Mouse (Mus musculus) limb, embryonic 14.5 days (tissue): ENCODE results near the gene Tmem185b. TPM values are rescaled to one million over a fixed set of nuclear protein-coding genes. Genes with fewer than 3 reads are reported as not detected.

Experiments used
- ATAC-seq: fragments of 200-750 bp; cut with Nextera tagmentation; 2 replicates; pipeline ENCODE4 v1.8.0; 2017; ENCODE audit warnings: low read depth, moderate number of reproducible peaks, moderate TSS enrichment; ENCODE audit not compliant: low FRiP score
- DNase-seq: peaks from one replicate; pipeline ENCODE4 v3.0.0-alpha.2; 2015; ENCODE audit warnings: low spot score
- H3K27ac ChIP-seq: fragments of 300-500 bp; sonication (generic); replicated peaks from 2 replicates; pipeline ENCODE4 v1.5.1; 2014; ENCODE audit warnings: low read depth, mild to moderate bottlenecking, low read length, moderate library complexity, mixed read lengths
- H3K27me3 ChIP-seq: fragments of 300-500 bp; sonication (generic); 2 replicates; pipeline ENCODE4 v1.6.1; 2014; ENCODE audit warnings: low read length, mixed read lengths; ENCODE audit not compliant: control insufficient read depth, insufficient read depth
- H3K36me3 ChIP-seq: fragments of 300-500 bp; sonication (generic); 2 replicates; pipeline ENCODE4 v1.6.1; 2014; ENCODE audit warnings: mild to moderate bottlenecking, low read length, moderate library complexity, mixed read lengths; ENCODE audit not compliant: control insufficient read depth, insufficient read depth
- H3K4me1 ChIP-seq: fragments of 300-500 bp; sonication (generic); 2 replicates; pipeline ENCODE4 v1.6.1; 2014; ENCODE audit warnings: antibody characterized with exemption, low read length, mixed read lengths; ENCODE audit not compliant: control insufficient read depth, insufficient read depth
- H3K4me2 ChIP-seq: fragments of 300-500 bp; sonication (generic); replicated peaks from 2 replicates; pipeline ENCODE4 v1.6.1; 2014; ENCODE audit warnings: low read depth, mild to moderate bottlenecking, low read length, moderate library complexity; ENCODE audit not compliant: severe bottlenecking
- H3K4me3 ChIP-seq: fragments of 300-500 bp; sonication (generic); replicated peaks from 2 replicates; pipeline ENCODE4 v1.5.1; 2014; ENCODE audit warnings: low read length
- H3K9ac ChIP-seq: fragments of 300-500 bp; sonication (generic); 2 replicates; pipeline ENCODE4 v1.6.1; 2014; ENCODE audit warnings: mild to moderate bottlenecking, low read depth, low read length, moderate library complexity; ENCODE audit not compliant: severe bottlenecking
- H3K9me3 ChIP-seq: fragments of 300-500 bp; sonication (generic); 2 replicates; pipeline ENCODE4 v1.6.1; 2016; ENCODE audit warnings: low read length; ENCODE audit not compliant: control insufficient read depth
- POLR2A ChIP-seq: fragments of 200-500 bp; IDR thresholded peaks from 2 replicates; pipeline ENCODE4 v1.8.0; 2012; ENCODE audit warnings: inconsistent platforms, mild to moderate bottlenecking, moderate library complexity, borderline replicate concordance; ENCODE audit not compliant: insufficient read depth, insufficient read length; ENCODE audit errors: extremely low read depth
- WGBS: fragments of 180-500 bp; shearing (Covaris S2); extraction: QIAGEN DNeasy Blood & Tissue Kit; methylation state at CpG from one replicate; pipeline ENCODE4 v1.1.7; 2014; 5-methylcytosine and 5-hydroxymethylcytosine counted together
- polyA plus RNA-seq, 2 experiments: library from polyadenylated mRNA; depleted of rRNA in 1 of 2; stranded (reverse) in 1 of 2; unstranded in 1 of 2; fragments of >200 nt; fragmentation: Nextera tagmentation in 1 of 2; extraction: Ambion mirVana in 1 of 2; gene quantifications; 2 replicates each; pipeline versions ENCODE4 v1.2.1 to v1.2.3; 2012 to 2014

Gene Tmem185b
- polyA plus RNA-seq, 2 experiments: 23.0 to 24.3 TPM

GRCm38 (mm10) chr1:119521029-119521428 is 4.9 kb upstream of the Tmem185b start:
- no peaks in the 10 kb centered on the region for H3K27me3 ChIP-seq
- 33% methylated on average over 2 of the region's 2 CpGs for WGBS
- ATAC-seq: no peak
- no peak for DNase-seq
- H3K27ac ChIP-seq: no peak overlapping the region; the same call in 1 of the 2 replicates
- no peak overlapping the region for H3K4me2 ChIP-seq
- no peak overlapping the region for H3K9ac ChIP-seq
- H3K36me3 ChIP-seq: no peaks in the 10 kb centered on the region
- no peaks in the 10 kb centered on the region for H3K9me3 ChIP-seq
- no peak for TF ChIP-seq POLR2A
- no peak overlapping the region for H3K4me3 ChIP-seq
- peaks cover 9% of the 10 kb centered on the region for H3K4me1 ChIP-seq

GRCm38 (mm10) chr1:119521681-119522080 is 4.3 kb upstream of the Tmem185b start:
- no peak overlapping the region for H3K4me2 ChIP-seq
- DNase-seq: no peak
- no peaks in the 10 kb centered on the region for H3K9me3 ChIP-seq
- ATAC-seq: no peak
- WGBS: 81% methylated on average over 7 of the region's 7 CpGs
- no peak for TF ChIP-seq POLR2A
- H3K4me1 ChIP-seq: peaks cover 15% of the 10 kb centered on the region
- no peak overlapping the region for H3K9ac ChIP-seq
- peaks cover under 1% of the 10 kb centered on the region; the same call in 1 of the 2 replicates for H3K36me3 ChIP-seq
- H3K27me3 ChIP-seq: no peaks in the 10 kb centered on the region
- H3K4me3 ChIP-seq: no peak overlapping the region
- no peak overlapping the region for H3K27ac ChIP-seq

- no peaks in the 10 kb centered on the region for H3K27me3 ChIP-seq
- ATAC-seq: no peak
- TF ChIP-seq POLR2A: no peak
- H3K4me3 ChIP-seq: no peak overlapping the region
- no peak for DNase-seq
- H3K4me1 ChIP-seq: peaks cover 16% of the 10 kb centered on the region
- peaks cover 8% of the 10 kb centered on the region; the same call in 1 of the 2 replicates for H3K9me3 ChIP-seq
- no peak overlapping the region for H3K9ac ChIP-seq
- no peak overlapping the region for H3K27ac ChIP-seq
- no peak overlapping the region for H3K4me2 ChIP-seq
- WGBS: 81% methylated on average over 4 of the region's 4 CpGs
- peaks cover 11% of the 10 kb centered on the region for H3K36me3 ChIP-seq
These were observed 3.2 kb upstream of the Tmem185b start for GRCm38 (mm10) chr1:119522726-119523125.

GRCm38 (mm10) chr1:119523369-119523768 is 2.6 kb upstream of the Tmem185b start:
- H3K27me3 ChIP-seq: no peaks in the 10 kb centered on the region
- peaks cover 16% of the 10 kb centered on the region for H3K4me1 ChIP-seq
- WGBS: 91% methylated on average over 7 of the region's 7 CpGs
- H3K36me3 ChIP-seq: peaks cover 16% of the 10 kb centered on the region
- no peak overlapping the region for H3K27ac ChIP-seq
- TF ChIP-seq POLR2A: no peak
- no peak for DNase-seq
- no peak for ATAC-seq
- no peak overlapping the region for H3K9ac ChIP-seq
- H3K4me2 ChIP-seq: no peak overlapping the region
- peaks cover 9% of the 10 kb centered on the region; the same call in 1 of the 2 replicates for H3K9me3 ChIP-seq
- no peak overlapping the region for H3K4me3 ChIP-seq

- no peak for ATAC-seq
- no peak overlapping the region for H3K27ac ChIP-seq
- peaks cover 9% of the 10 kb centered on the region; the same call in 1 of the 2 replicates for H3K9me3 ChIP-seq
- H3K36me3 ChIP-seq: peaks cover 20% of the 10 kb centered on the region
- no peak for DNase-seq
- H3K9ac ChIP-seq: no peak overlapping the region
- no peak for TF ChIP-seq POLR2A
- H3K27me3 ChIP-seq: no peaks in the 10 kb centered on the region
- no peak overlapping the region for H3K4me3 ChIP-seq
- 79% methylated on average over 7 of the region's 7 CpGs for WGBS
- peaks cover 16% of the 10 kb centered on the region for H3K4me1 ChIP-seq
- no peak overlapping the region for H3K4me2 ChIP-seq
These were observed 2.1 kb upstream of the Tmem185b start for GRCm38 (mm10) chr1:119523826-119524225.
